Mouse (Mus musculus): ENCODE results near the gene Asna1.

DNA sequence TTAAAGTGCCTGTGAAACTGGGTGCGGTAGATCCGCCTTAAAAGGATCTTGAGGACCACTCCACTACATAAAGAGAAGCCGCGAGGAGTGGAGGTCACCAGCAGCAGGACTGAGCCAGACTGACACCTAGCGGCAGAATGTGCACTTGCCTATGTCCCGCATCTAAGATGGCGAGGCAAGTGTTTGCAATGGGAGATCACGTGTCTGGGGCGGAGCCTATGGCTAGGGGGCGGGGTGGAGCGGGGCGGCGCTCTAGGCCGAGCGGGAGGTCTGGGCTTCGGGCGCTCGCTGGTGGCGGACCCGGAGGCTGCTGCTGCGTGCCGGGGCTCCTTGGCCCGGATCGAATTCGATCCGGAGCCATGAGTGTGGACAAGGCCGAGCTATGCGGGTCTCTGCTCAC is 34.7 kb downstream of the Asna1 start, which contains the start of gene Hook2:
- TF ChIP-seq CTCF (IDR thresholded peaks at IDR 0.05; ENCODE audit: low read depth) (peak; percentile 97), EP300 (IDR thresholded peaks at IDR 0.05; ENCODE audit: low read depth) (no peak)
